Mouse (Mus musculus): ENCODE data around the gene Zbtb38. TPM values are rescaled to one million over a fixed set of nuclear protein-coding genes. Genes with fewer than 3 reads are reported as not detected.

The Zbtb38 gene
- polyA plus RNA-seq, 1 experiment from 2014 or later: 24.7 TPM

DNA sequence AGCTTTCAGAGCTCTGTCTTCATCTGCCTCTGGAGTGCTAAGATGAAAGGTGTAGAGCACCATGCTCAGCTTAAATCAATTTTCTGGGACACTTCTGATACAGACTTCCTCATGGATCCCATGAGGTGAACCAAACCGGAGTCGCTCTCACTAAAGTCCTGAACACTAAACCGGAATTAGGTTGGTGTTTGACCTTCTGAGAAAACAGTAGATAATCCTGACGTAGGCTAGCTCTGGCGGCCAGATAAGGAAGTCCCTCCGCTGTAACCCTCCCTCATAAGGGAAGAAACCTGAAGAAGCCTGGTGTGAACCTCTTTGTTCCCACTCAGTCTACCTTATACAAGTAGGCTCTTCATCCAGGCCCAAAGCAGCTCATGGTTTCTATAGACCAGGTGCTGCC is 29.0 kb downstream of the Zbtb38 start:
- Histone ChIP-seq H3K4me2 (0 out of 2 replicates have a peak overlapping the region, but pooled peaks have one; percentile 11), H3K9ac (ENCODE audit: low read depth, low read length) (no peak overlapping the region), H3K27me3 (ENCODE audit: control insufficient read depth, insufficient read depth, low read length) (no peaks in the 10 kb centered on the region), H3K27ac (ENCODE audit: low read depth, low read length) (no peak overlapping the region; the same call in 1 of the 2 replicates), H3K4me1 (ENCODE audit: control insufficient read depth, insufficient read depth, low read length) (peaks cover 42% of the 10 kb centered on the region), H3K36me3 (ENCODE audit: control insufficient read depth, insufficient read depth, low read length) (no peaks in the 10 kb centered on the region), H3K9me3 (replicated peaks; ENCODE audit: control insufficient read depth, low read length) (no peaks in the 10 kb centered on the region), H3K4me3 (ENCODE audit: low read depth, low read length) (no peak overlapping the region)
- no peak for ATAC-seq (replicated peaks; ENCODE audit: insufficient number of reproducible peaks, low FRiP score, low TSS enrichment)
- WGBS (ENCODE audit: insufficient replicate concordance): 36% methylated on average over 6 of the region's 6 CpGs

- Histone ChIP-seq H3K9ac (ENCODE audit: low read depth, low read length) (no peak overlapping the region), H3K4me3 (ENCODE audit: low read depth, low read length) (no peak overlapping the region), H3K36me3 (ENCODE audit: control insufficient read depth, insufficient read depth, low read length) (no peaks in the 10 kb centered on the region), H3K9me3 (replicated peaks; ENCODE audit: control insufficient read depth, low read length) (no peaks in the 10 kb centered on the region), H3K27ac (ENCODE audit: low read depth, low read length) (peak overlapping the region; percentile 97; the same call in 1 of the 2 replicates), H3K4me1 (ENCODE audit: control insufficient read depth, insufficient read depth, low read length) (peaks cover 27% of the 10 kb centered on the region), H3K27me3 (ENCODE audit: control insufficient read depth, insufficient read depth, low read length) (no peaks in the 10 kb centered on the region), H3K4me2 (no peak overlapping the region)
- 67% methylated on average over 8 of the region's 8 CpGs for WGBS (ENCODE audit: insufficient replicate concordance)
- no peak for ATAC-seq (replicated peaks; ENCODE audit: insufficient number of reproducible peaks, low FRiP score, low TSS enrichment)
Observed at GRCm38 (mm10) chr9:96721163-96721799, 31.4 kb downstream of the Zbtb38 start.

- Histone ChIP-seq H3K9ac (ENCODE audit: low read depth, low read length) (no peak overlapping the region), H3K4me2 (peak overlapping the region; percentile 69), H3K36me3 (ENCODE audit: control insufficient read depth, insufficient read depth, low read length) (no peaks in the 10 kb centered on the region), H3K4me3 (ENCODE audit: low read depth, low read length) (no peak overlapping the region), H3K27me3 (ENCODE audit: control insufficient read depth, insufficient read depth, low read length) (no peaks in the 10 kb centered on the region), H3K27ac (ENCODE audit: low read depth, low read length) (peak overlapping the region; percentile 97; the same call in 1 of the 2 replicates), H3K9me3 (replicated peaks; ENCODE audit: control insufficient read depth, low read length) (no peaks in the 10 kb centered on the region), H3K4me1 (ENCODE audit: control insufficient read depth, insufficient read depth, low read length) (peaks cover 24% of the 10 kb centered on the region)
- no peak for ATAC-seq (replicated peaks; ENCODE audit: insufficient number of reproducible peaks, low FRiP score, low TSS enrichment)
- WGBS (ENCODE audit: insufficient replicate concordance): 71% methylated on average over 11 of the region's 11 CpGs
Observed at GRCm38 (mm10) chr9:96720510-96721162, 32.0 kb downstream of the Zbtb38 start.

GRCm38 (mm10) chr9:96719408-96720158 is 33.0 kb downstream of the Zbtb38 start:
- Histone ChIP-seq H3K4me1 (ENCODE audit: control insufficient read depth, insufficient read depth, low read length) (peaks cover 24% of the 10 kb centered on the region), H3K4me3 (ENCODE audit: low read depth, low read length) (peak overlapping the region; percentile 77), H3K27ac (ENCODE audit: low read depth, low read length) (peak overlapping the region; percentile 97), H3K27me3 (ENCODE audit: control insufficient read depth, insufficient read depth, low read length) (no peaks in the 10 kb centered on the region), H3K9ac (ENCODE audit: low read depth, low read length) (peak overlapping the region; percentile 94), H3K4me2 (peak overlapping the region; percentile 69), H3K36me3 (ENCODE audit: control insufficient read depth, insufficient read depth, low read length) (no peaks in the 10 kb centered on the region), H3K9me3 (replicated peaks; ENCODE audit: control insufficient read depth, low read length) (no peaks in the 10 kb centered on the region)
- ATAC-seq (replicated peaks; ENCODE audit: insufficient number of reproducible peaks, low FRiP score, low TSS enrichment): peak; percentile 82
- WGBS (ENCODE audit: insufficient replicate concordance): under 1% methylated on average over 73 of the region's 85 CpGs

DNA sequence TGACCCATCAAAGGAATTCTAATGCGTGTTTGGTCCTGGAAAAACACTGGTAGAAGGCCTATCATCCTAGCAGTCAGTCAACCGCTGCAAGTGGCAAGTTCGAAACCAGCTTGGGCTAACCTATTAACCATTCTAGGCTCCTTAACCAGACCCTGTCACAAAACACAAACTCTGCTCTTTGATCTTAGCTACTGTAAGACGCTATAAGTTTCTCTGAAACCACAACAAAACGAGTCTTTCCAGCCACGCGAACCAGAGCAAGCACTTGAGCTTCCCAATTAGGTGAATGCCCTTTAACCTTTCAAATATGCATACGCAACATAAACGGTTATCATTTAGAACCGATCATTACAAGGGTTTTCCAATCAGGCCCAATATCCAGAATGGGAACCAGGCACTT is 33.7 kb downstream of the Zbtb38 start:
- no peaks in the 10 kb centered on the region for H3K36me3 ChIP-seq (ENCODE audit: control insufficient read depth, insufficient read depth, low read length)
- no peaks in the 10 kb centered on the region for H3K27me3 ChIP-seq (ENCODE audit: control insufficient read depth, insufficient read depth, low read length)
- no peak for ATAC-seq (replicated peaks; ENCODE audit: insufficient number of reproducible peaks, low FRiP score, low TSS enrichment)
- H3K4me3 ChIP-seq (ENCODE audit: low read depth, low read length): peak overlapping the region; percentile 77
- peak overlapping the region; percentile 94 for H3K9ac ChIP-seq (ENCODE audit: low read depth, low read length)
- H3K4me1 ChIP-seq (ENCODE audit: control insufficient read depth, insufficient read depth, low read length): peaks cover 24% of the 10 kb centered on the region
- H3K4me2 ChIP-seq: peak overlapping the region; percentile 69
- H3K27ac ChIP-seq (ENCODE audit: low read depth, low read length): peak overlapping the region; percentile 97
- no peaks in the 10 kb centered on the region for H3K9me3 ChIP-seq (replicated peaks; ENCODE audit: control insufficient read depth, low read length)
- 52% methylated on average over 10 of the region's 10 CpGs for WGBS (ENCODE audit: insufficient replicate concordance)

GRCm38 (mm10) chr9:96718402-96718798 is 34.2 kb downstream of the Zbtb38 start:
- peak overlapping the region; percentile 77; the same call in 1 of the 2 replicates for H3K4me3 ChIP-seq (ENCODE audit: low read depth, low read length)
- H3K9ac ChIP-seq (ENCODE audit: low read depth, low read length): no peak overlapping the region

DNA sequence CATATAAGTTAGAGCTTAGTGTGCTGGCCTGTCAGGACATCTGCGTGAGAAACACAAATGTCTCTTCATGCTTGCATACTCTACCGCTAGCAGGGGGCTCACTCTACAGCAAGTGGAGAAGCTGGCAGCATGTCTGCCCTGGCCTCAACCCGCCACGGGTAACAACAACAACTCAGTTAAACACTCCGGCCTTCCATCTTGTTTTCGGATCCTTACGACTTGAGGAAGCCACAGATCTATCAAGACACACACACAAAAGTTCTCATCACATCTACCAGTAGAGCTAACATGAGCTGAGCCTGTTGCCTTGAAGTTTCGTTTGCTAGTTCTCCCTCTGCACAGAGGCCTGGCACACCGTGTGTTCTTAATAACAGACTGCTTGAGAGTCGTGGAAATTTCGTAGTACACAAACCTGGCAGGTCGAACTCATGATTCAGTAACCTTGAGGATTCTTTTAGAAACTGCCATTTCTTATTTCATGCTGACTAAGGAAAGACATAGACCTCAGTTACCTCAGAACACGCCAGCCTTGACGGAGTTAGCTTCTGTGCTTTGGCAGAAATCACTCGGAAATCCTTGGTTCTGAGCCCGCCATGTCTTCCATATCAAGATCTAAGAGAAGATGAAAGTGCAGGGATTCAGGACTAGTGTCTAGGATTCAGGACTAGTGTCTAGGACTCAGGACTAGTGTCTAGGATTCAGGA is 34.8 kb downstream of the Zbtb38 start:
- Histone ChIP-seq H3K36me3 (ENCODE audit: control insufficient read depth, insufficient read depth, low read length) (no peaks in the 10 kb centered on the region), H3K4me2 (peak overlapping the region; percentile 69; the same call in 1 of the 2 replicates), H3K9me3 (replicated peaks; ENCODE audit: control insufficient read depth, low read length) (no peaks in the 10 kb centered on the region), H3K27me3 (ENCODE audit: control insufficient read depth, insufficient read depth, low read length) (no peaks in the 10 kb centered on the region), H3K27ac (ENCODE audit: low read depth, low read length) (no peak overlapping the region), H3K9ac (ENCODE audit: low read depth, low read length) (no peak overlapping the region), H3K4me1 (ENCODE audit: control insufficient read depth, insufficient read depth, low read length) (peaks cover 23% of the 10 kb centered on the region), H3K4me3 (ENCODE audit: low read depth, low read length) (no peak overlapping the region)
- ATAC-seq (replicated peaks; ENCODE audit: insufficient number of reproducible peaks, low FRiP score, low TSS enrichment): no peak
- WGBS (ENCODE audit: insufficient replicate concordance): 92% methylated on average over 16 of the region's 16 CpGs

More at GRCm38 (mm10) chr9:96718402-96718798, 34.2 kb downstream of the Zbtb38 start:
- no peaks in the 10 kb centered on the region for H3K27me3 ChIP-seq (ENCODE audit: control insufficient read depth, insufficient read depth, low read length)
- H3K4me2 ChIP-seq: peak overlapping the region; percentile 69
- WGBS (ENCODE audit: insufficient replicate concordance): 90% methylated on average over 8 of the region's 8 CpGs
- H3K27ac ChIP-seq (ENCODE audit: low read depth, low read length): no peak overlapping the region
- ATAC-seq (replicated peaks; ENCODE audit: insufficient number of reproducible peaks, low FRiP score, low TSS enrichment): no peak
- no peaks in the 10 kb centered on the region for H3K9me3 ChIP-seq (replicated peaks; ENCODE audit: control insufficient read depth, low read length)
- H3K4me1 ChIP-seq (ENCODE audit: control insufficient read depth, insufficient read depth, low read length): peaks cover 23% of the 10 kb centered on the region
- H3K36me3 ChIP-seq (ENCODE audit: control insufficient read depth, insufficient read depth, low read length): no peaks in the 10 kb centered on the region

Data from heart, embryonic 11.5 days (tissue).